Mouse (Mus musculus) right cerebral cortex, adult 18-20 months (tissue): ENCODE measurements at regions not wholly inside any gene's neighbourhood (a gene's known extent, or its start where the extent isn't known, plus 50 kb on each side); places are given as distances from the start of the nearest gene placed in this dataset.
A peak's percentile ranks its signal among the peaks of the same experiment; 100 is the strongest.

Source experiments
- DNase-seq: peaks from one replicate; pipeline ENCODE4 v3.0.0; 2022; ENCODE audit warnings: mixed read lengths

- DNase-seq = peak; percentile 9
These were observed 155.9 kb upstream of the Fam98a start for GRCm38 (mm10) chr17:75707687-75708086.

GRCm38 (mm10) chr17:75705357-75705756 lies 153.6 kb upstream of the Fam98a start:
- DNase-seq = no peak

GRCm38 (mm10) chr17:75703865-75704264 lies 152.1 kb upstream of the Fam98a start:
- DNase-seq = no peak

GRCm38 (mm10) chr17:75696729-75697103 lies 145.0 kb upstream of the Fam98a start:
- DNase-seq = no peak

- no peak for DNase-seq
These were observed 144.5 kb upstream of the Fam98a start for GRCm38 (mm10) chr17:75696103-75696728.

GRCm38 (mm10) chr17:75685927-75686326 lies 134.2 kb upstream of the Fam98a start:
- DNase-seq = no peak

GRCm38 (mm10) chr17:75646982-75647381 lies 95.2 kb upstream of the Fam98a start:
- no peak for DNase-seq

- no peak for DNase-seq
These were observed 93.0 kb upstream of the Fam98a start for GRCm38 (mm10) chr17:75644698-75645097.

- DNase-seq = no peak
These were observed 90.6 kb upstream of the Fam98a start for GRCm38 (mm10) chr17:75642311-75642710.

GRCm38 (mm10) chr17:75641010-75641498 lies 89.3 kb upstream of the Fam98a start:
- no peak for DNase-seq

GRCm38 (mm10) chr17:75640575-75640974 lies 88.8 kb upstream of the Fam98a start:
- DNase-seq = no peak

GRCm38 (mm10) chr17:75629857-75630256 lies 78.1 kb upstream of the Fam98a start:
- no peak for DNase-seq

GRCm38 (mm10) chr17:75619472-75619871 lies 67.7 kb upstream of the Fam98a start:
- DNase-seq = no peak

GRCm38 (mm10) chr17:75618514-75618913 lies 66.8 kb upstream of the Fam98a start:
- DNase-seq = no peak

- DNase-seq = peak; percentile 21
These were observed 65.5 kb upstream of the Fam98a start for GRCm38 (mm10) chr17:75617280-75617679.

- DNase-seq = peak; percentile 18
These were observed 63.6 kb upstream of the Fam98a start for GRCm38 (mm10) chr17:75615335-75615734.

GRCm38 (mm10) chr17:75603417-75604086 lies 51.8 kb upstream of the Fam98a start:
- no peak for DNase-seq
